Comparison of ENCODE assay signal across 10 mouse cellular contexts in genomic region chr17:11385246-11385645, GRCm38 (mm10).
DNase-seq lines count a peak whose midpoint lies in the region; TF ChIP-seq lines count a peak whose summit lies in the region.
"Had no signal": no experiment of that assay in that cellular context is flagged by ENCODE, and none has a peak within 500 bp of the region (broad histone marks: within the 10 kb centered on the region; RNA-seq: fewer than 3 reads in every experiment).

No protein-coding gene starts in this region.

- in situ Hi-C loops in CH12.LX (cut with MboI; ENCODE audit: low pct_ligation_motif_present, low pct_unique_long_range_greater_than_20kb, low sequenced_read_pairs): no loop called here

- H3K4me1 ChIP-seq in CH12.LX (ENCODE audit: control insufficient read depth in 1 of 2, insufficient read depth in 2 of 2): 0 out of 4 replicates have a peak, but pooled peaks cover 0 to 3% of the 10 kb centered on the region in 2 experiments

- dilution Hi-C loops in CH12.LX (cut with MboI; ENCODE audit: extremely low pct_ligation_motif_present, extremely low pct_unique_long_range_greater_than_20kb, low sequenced_read_pairs): no loop called here

- H3K4me3 ChIP-seq in CH12.LX (replicated peaks in 1 of 3; ENCODE audit: low read depth in 2 of 3, low read length in 2 of 3, poor library complexity in 1 of 3): no peak overlapping the region

- H3K36me3 ChIP-seq in CH12.LX (replicated peaks in 1 of 2; ENCODE audit: control insufficient read depth in 1 of 2, insufficient read depth in 1 of 2, low read length in 1 of 2): no peaks in the 10 kb centered on the region
- H3K36me3 ChIP-seq: G1E had no signal

- no peak for TF ChIP-seq RAD21 in CH12.LX (IDR thresholded peaks at IDR 0.05; ENCODE audit: low read depth, low read length)

- no peak overlapping the region for H3K27ac ChIP-seq in CH12.LX (ENCODE audit: insufficient read depth, low read depth)
- H3K27ac ChIP-seq: stomach, postnatal 0 days had no signal

- H3K9ac ChIP-seq in CH12.LX (ENCODE audit: insufficient read depth, low read depth): no peak overlapping the region

- TF ChIP-seq POLR2A in CH12.LX (IDR thresholded peaks at IDR 0.05; ENCODE audit: low read depth, low read length): no peak

- intact Hi-C loops in left cerebral cortex, postnatal 25 days (cut with DNase I): loop anchor here (1.0 to 5.0 kb wide), 4 partner anchors 77 to 462 kb away; no protein-coding TSS in a partner anchor

- H3K27me3 ChIP-seq in CH12.LX (replicated peaks): no peaks in the 10 kb centered on the region

- no peaks in the 10 kb centered on the region for H3K79me2 ChIP-seq in CH12.LX (replicated peaks; ENCODE audit: control insufficient read depth, extremely low read depth, insufficient read depth, poor library complexity, severe bottlenecking)

- TF ChIP-seq EP300 in CH12.LX (IDR thresholded peaks at IDR 0.05; ENCODE audit: low read length): no peak

- peak; percentile 13 for DNase-seq in CH12.LX (ENCODE audit: extremely low read depth)
- DNase-seq in cerebellum, adult 18-20 months: peak; percentile 13 to 17
- peak; percentile 74 for DNase-seq in layer of hippocampus, adult 11-12 months (ENCODE audit: low spot score)
- peak; percentile 75 to 97 for DNase-seq in left cerebral cortex, postnatal 25 days (ENCODE audit: low spot score in 2 of 2)
- no peak for DNase-seq in kidney, postnatal 36 days
- no peak for DNase-seq in embryo, embryonic 9.5 days (ENCODE audit: extremely low spot score)
- DNase-seq in thymus, postnatal 4 days: no peak
- DNase-seq: adrenal gland, postnatal 14 days had no signal

- TF ChIP-seq CTCF in CH12.LX (conservative IDR thresholded peaks at IDR 0.05 in 1 of 2, IDR thresholded peaks at IDR 0.05 in 1 of 2; ENCODE audit: low read depth in 2 of 2, low read length in 2 of 2): no peak

- no peak overlapping the region for H3K4me2 ChIP-seq in CH12.LX (ENCODE audit: insufficient read depth, low read depth, poor library complexity, severe bottlenecking)

- H3K9me3 ChIP-seq in CH12.LX (replicated peaks; ENCODE audit: low read length): no peaks in the 10 kb centered on the region
- H3K9me3 ChIP-seq: G1E had no signal

TF ChIP-seq in CH12.LX, 34 proteins besides CTCF, POLR2A, EP300 and RAD21:
- TF ChIP-seq ELF1 (IDR thresholded peaks at IDR 0.05; ENCODE audit: low read depth, low read length) (no peak), MAX (IDR thresholded peaks at IDR 0.05; ENCODE audit: low read length) (no peak), CHD1 (IDR thresholded peaks at IDR 0.05; ENCODE audit: low read depth, low read length) (no peak), MAFK (IDR thresholded peaks at IDR 0.05; ENCODE audit: insufficient replicate concordance, low read length) (no peak), RCOR1 (conservative IDR thresholded peaks at IDR 0.05; ENCODE audit: low read depth, low read length) (no peak), CHD2 (IDR thresholded peaks at IDR 0.05; ENCODE audit: low read length) (no peak), ZMIZ1 (IDR thresholded peaks at IDR 0.05; ENCODE audit: low read depth, low read length) (no peak), ZNF384 (IDR thresholded peaks at IDR 0.05; ENCODE audit: low read depth, low read length) (no peak), MYC (IDR thresholded peaks at IDR 0.05; ENCODE audit: low read depth, low read length) (no peak), HCFC1 (IDR thresholded peaks at IDR 0.05; ENCODE audit: low read depth, low read length) (no peak), ZC3H11A (IDR thresholded peaks at IDR 0.05; ENCODE audit: low read depth, low read length) (no peak), BHLHE40 (IDR thresholded peaks at IDR 0.05; ENCODE audit: low read depth, low read length) (no peak), USF2 (conservative IDR thresholded peaks at IDR 0.05; ENCODE audit: low read depth, low read length) (no peak), TBP (conservative IDR thresholded peaks at IDR 0.05; ENCODE audit: low read depth, low read length) (no peak), MXI1 (IDR thresholded peaks at IDR 0.05; ENCODE audit: low read depth, low read length) (no peak), GABPA (IDR thresholded peaks at IDR 0.05; ENCODE audit: insufficient replicate concordance, low read depth, low read length) (no peak), ZKSCAN1 (IDR thresholded peaks at IDR 0.05; ENCODE audit: borderline replicate concordance, low read depth, low read length) (no peak), POLR2AphosphoS2 (IDR thresholded peaks at IDR 0.05; ENCODE audit: low read depth, low read length) (no peak), USF1 (IDR thresholded peaks at IDR 0.05; ENCODE audit: low read depth, low read length) (no peak), ETS1 (conservative IDR thresholded peaks at IDR 0.05; ENCODE audit: low read depth, low read length) (no peak)

Comparison
In these comparisons a context has a peak if more than half of its experiments do, and no peak if none do; other contexts are left out.
1. DNase-seq: peak in CH12.LX (single experiment), cerebellum, adult 18-20 months (2 of 2), layer of hippocampus, adult 11-12 months (single experiment) and left cerebral cortex, postnatal 25 days (2 of 2); none in kidney, postnatal 36 days (0 of 2), embryo, embryonic 9.5 days (single experiment) and thymus, postnatal 4 days (single experiment).